Mouse (Mus musculus): Measurements from ENCODE around the gene Prim2.

DNA sequence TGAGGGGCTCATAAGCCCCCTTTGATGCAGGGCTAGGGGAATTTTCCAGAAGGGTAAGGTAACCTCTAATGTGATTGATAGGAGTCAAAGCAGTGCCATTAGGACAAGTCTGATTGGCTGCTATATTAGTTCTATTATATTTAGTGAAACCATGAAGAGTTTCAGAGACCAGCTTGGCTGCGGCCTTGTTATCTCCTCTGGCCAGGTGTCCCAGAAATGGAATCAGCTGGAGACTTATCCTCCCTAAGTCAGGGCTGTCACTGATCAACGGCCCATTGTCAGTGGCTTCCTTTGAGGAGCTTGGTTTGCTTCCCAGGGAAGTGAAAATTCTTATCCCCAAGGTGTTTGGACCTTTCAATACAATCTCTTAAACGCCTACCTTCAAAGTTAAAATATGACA lies 2.5 kb upstream of the Prim2 start:
- TF ChIP-seq CTCF (IDR thresholded peaks at IDR 0.05; ENCODE audit: low read depth, low read length) (no peak), POLR2A (IDR thresholded peaks at IDR 0.05; ENCODE audit: borderline replicate concordance, low read depth, low read length) (no peak)

All from bone marrow macrophage, adult 2 months (primary cell).